Mouse (Mus musculus) lung, embryonic 14.5 days (tissue): ENCODE measurements around the gene Plac1. TPM values are rescaled to one million over a fixed set of nuclear protein-coding genes. Genes with fewer than 3 reads are reported as not detected.

Experiments
- ATAC-seq: fragments of 200-750 bp; cut with Nextera tagmentation; 2 replicates; pipeline ENCODE4 v1.8.0; 2017; ENCODE audit warnings: mild to moderate bottlenecking, moderate TSS enrichment, moderate library complexity; ENCODE audit not compliant: insufficient read depth
- DNase-seq: peaks from one replicate; pipeline ENCODE4 v3.0.0-alpha.2; 2015
- H3K27ac ChIP-seq: fragments of 300-500 bp; sonication (generic); 2 replicates; pipeline ENCODE4 v1.5.1; 2014; ENCODE audit warnings: low read depth, mild to moderate bottlenecking, moderate library complexity
- H3K27me3 ChIP-seq: fragments of 300-500 bp; sonication (generic); 2 replicates; pipeline ENCODE4 v1.6.1; 2014; ENCODE audit warnings: low read length, control low read depth; ENCODE audit not compliant: insufficient read depth
- H3K36me3 ChIP-seq: fragments of 300-500 bp; sonication (generic); 2 replicates; pipeline ENCODE4 v1.6.1; 2014; ENCODE audit warnings: control low read depth; ENCODE audit not compliant: insufficient read depth
- H3K4me1 ChIP-seq: fragments of 300-500 bp; sonication (generic); 2 replicates; pipeline ENCODE4 v1.6.1; 2014; ENCODE audit warnings: antibody characterized with exemption, control low read depth; ENCODE audit not compliant: insufficient read depth
- H3K4me2 ChIP-seq: fragments of 300-500 bp; sonication (generic); 2 replicates; pipeline ENCODE4 v1.6.1; 2014; ENCODE audit warnings: mild to moderate bottlenecking
- H3K4me3 ChIP-seq: fragments of 300-500 bp; sonication (generic); 2 replicates; pipeline ENCODE4 v1.5.1; 2014; ENCODE audit warnings: low read depth, low read length
- H3K9ac ChIP-seq: fragments of 300-500 bp; sonication (generic); 2 replicates; pipeline ENCODE4 v1.6.1; 2014
- H3K9me3 ChIP-seq: fragments of 300-500 bp; sonication (generic); 2 replicates; pipeline ENCODE4 v1.6.1; 2016; ENCODE audit warnings: low read depth, low read length, control low read depth
- CTCF ChIP-seq: IDR thresholded peaks from 2 replicates; pipeline ENCODE4 v1.5.1; 2016; ENCODE audit warnings: antibody characterized with exemption, low read depth
- WGBS: fragments of 180-500 bp; shearing (Covaris S2); extraction: QIAGEN DNeasy Blood & Tissue Kit; methylation state at CpG from one replicate; pipeline ENCODE4 v1.1.7; 2014; 5-methylcytosine and 5-hydroxymethylcytosine counted together
- polyA plus RNA-seq: library from polyadenylated mRNA; unstranded; fragments of >200 nt; fragmentation: Nextera tagmentation; extraction: Ambion mirVana; gene quantifications from 2 replicates; pipeline ENCODE4 v1.2.1, GENCODE M21; 2014

Plac1 gene
- polyA plus RNA-seq, 1 experiment from 2014 or later: 9.4 TPM

GRCm38 (mm10) chrX:53058459-53059280 lies 181.2 kb downstream of the Plac1 start:
- DNase-seq (peak; percentile 53), ATAC-seq (no peak)
- peak overlapping the region; percentile 68 for H3K4me2 ChIP-seq
- H3K9ac ChIP-seq: peak overlapping the region; percentile 53
- no peaks in the 10 kb centered on the region for H3K27me3 ChIP-seq
- no peak for TF ChIP-seq CTCF
- H3K4me3 ChIP-seq: peak overlapping the region; percentile 57
- peaks cover 13% of the 10 kb centered on the region; the same call in 1 of the 2 replicates for H3K36me3 ChIP-seq
- no peaks in the 10 kb centered on the region for H3K9me3 ChIP-seq
- H3K27ac ChIP-seq: peak overlapping the region; percentile 96; the same call in 1 of the 2 replicates
- H3K4me1 ChIP-seq: 0 out of 2 replicates have a peak, but pooled peaks cover 3% of the 10 kb centered on the region
- 8% methylated on average over 33 of the region's 33 CpGs for WGBS

- WGBS: 14% methylated on average over 6 of the region's 6 CpGs
These were observed 182.2 kb downstream of the Plac1 start for GRCm38 (mm10) chrX:53057760-53058090.

GRCm38 (mm10) chrX:53057054-53057759 lies 182.7 kb downstream of the Plac1 start:
- peak; percentile 89 for ATAC-seq
- Histone ChIP-seq H3K4me1 (0 out of 2 replicates have a peak, but pooled peaks cover 3% of the 10 kb centered on the region), H3K9me3 (no peaks in the 10 kb centered on the region), H3K36me3 (peaks cover 14% of the 10 kb centered on the region; the same call in 1 of the 2 replicates), H3K9ac (peak overlapping the region; percentile 86), H3K4me2 (peak overlapping the region; percentile 68), H3K4me3 (peak overlapping the region; percentile 57), H3K27me3 (no peaks in the 10 kb centered on the region), H3K27ac (peak overlapping the region; percentile 96)
- no peak for TF ChIP-seq CTCF
- WGBS: 7% methylated on average over 42 of the region's 42 CpGs
- DNase-seq: peak; percentile 96

More at GRCm38 (mm10) chrX:53057760-53058090, 182.2 kb downstream of the Plac1 start:
- Histone ChIP-seq H3K9ac (peak overlapping the region; percentile 86), H3K27me3 (no peaks in the 10 kb centered on the region), H3K4me2 (peak overlapping the region; percentile 68), H3K9me3 (no peaks in the 10 kb centered on the region), H3K4me1 (0 out of 2 replicates have a peak, but pooled peaks cover 3% of the 10 kb centered on the region), H3K4me3 (peak overlapping the region; percentile 57), H3K27ac (peak overlapping the region; percentile 96), H3K36me3 (peaks cover 14% of the 10 kb centered on the region; the same call in 1 of the 2 replicates)
- no peak for TF ChIP-seq CTCF
- no peak for DNase-seq
- no peak for ATAC-seq

GRCm38 (mm10) chrX:53056627-53057026 lies 183.3 kb downstream of the Plac1 start:
- Histone ChIP-seq H3K4me2 (peak overlapping the region; percentile 59), H3K4me3 (peak overlapping the region; percentile 57), H3K9me3 (no peaks in the 10 kb centered on the region), H3K9ac (peak overlapping the region; percentile 86), H3K27ac (peak overlapping the region; percentile 96), H3K4me1 (0 out of 2 replicates have a peak, but pooled peaks cover 3% of the 10 kb centered on the region), H3K27me3 (no peaks in the 10 kb centered on the region), H3K36me3 (peaks cover 14% of the 10 kb centered on the region; the same call in 1 of the 2 replicates)
- no peak for TF ChIP-seq CTCF
- DNase-seq (peak; percentile 71), ATAC-seq (no peak)
- 9% methylated on average over 30 of the region's 33 CpGs for WGBS

GRCm38 (mm10) chrX:53055771-53056170 lies 184.1 kb downstream of the Plac1 start:
- whole genome bisulfite sequencing: 9% methylated on average over 9 of the region's 9 CpGs
- DNase-seq: peak; percentile 76

GRCm38 (mm10) chrX:53053885-53054284 lies 186.0 kb downstream of the Plac1 start:
- Histone ChIP-seq H3K9ac (peak overlapping the region; percentile 48), H3K4me2 (peak overlapping the region; percentile 59), H3K9me3 (no peaks in the 10 kb centered on the region), H3K4me3 (peak overlapping the region; percentile 57), H3K4me1 (0 out of 2 replicates have a peak, but pooled peaks cover 3% of the 10 kb centered on the region), H3K36me3 (peaks cover 14% of the 10 kb centered on the region; the same call in 1 of the 2 replicates), H3K27me3 (no peaks in the 10 kb centered on the region), H3K27ac (peak overlapping the region; percentile 79)
- ATAC-seq: no peak
- no peak for DNase-seq
- TF ChIP-seq CTCF: no peak
- WGBS: 42% methylated on average over 5 of the region's 5 CpGs

More at GRCm38 (mm10) chrX:53055771-53056170, 184.1 kb downstream of the Plac1 start:
- Histone ChIP-seq H3K27me3 (no peaks in the 10 kb centered on the region), H3K36me3 (peaks cover 14% of the 10 kb centered on the region; the same call in 1 of the 2 replicates), H3K9ac (peak overlapping the region; percentile 86), H3K4me2 (peak overlapping the region; percentile 59), H3K27ac (peak overlapping the region; percentile 96), H3K9me3 (no peaks in the 10 kb centered on the region), H3K4me3 (peak overlapping the region; percentile 57), H3K4me1 (0 out of 2 replicates have a peak, but pooled peaks cover 3% of the 10 kb centered on the region)
- no peak for ATAC-seq
- TF ChIP-seq CTCF: no peak
